Mouse (Mus musculus) limb, embryonic 14.5 days (tissue): ENCODE results near the gene Hnrnpa3. TPM values are rescaled to one million over a fixed set of nuclear protein-coding genes. Genes with fewer than 3 reads are reported as not detected.

Experiments used
- ATAC-seq: fragments of 200-750 bp; cut with Nextera tagmentation; 2 replicates; pipeline ENCODE4 v1.8.0; 2017; ENCODE audit warnings: low read depth, moderate number of reproducible peaks, moderate TSS enrichment; ENCODE audit not compliant: low FRiP score
- DNase-seq: peaks from one replicate; pipeline ENCODE4 v3.0.0-alpha.2; 2015; ENCODE audit warnings: low spot score
- H3K27ac ChIP-seq: fragments of 300-500 bp; sonication (generic); replicated peaks from 2 replicates; pipeline ENCODE4 v1.5.1; 2014; ENCODE audit warnings: low read depth, mild to moderate bottlenecking, low read length, moderate library complexity, mixed read lengths
- H3K27me3 ChIP-seq: fragments of 300-500 bp; sonication (generic); 2 replicates; pipeline ENCODE4 v1.6.1; 2014; ENCODE audit warnings: low read length, mixed read lengths; ENCODE audit not compliant: control insufficient read depth, insufficient read depth
- H3K36me3 ChIP-seq: fragments of 300-500 bp; sonication (generic); 2 replicates; pipeline ENCODE4 v1.6.1; 2014; ENCODE audit warnings: mild to moderate bottlenecking, low read length, moderate library complexity, mixed read lengths; ENCODE audit not compliant: control insufficient read depth, insufficient read depth
- H3K4me1 ChIP-seq: fragments of 300-500 bp; sonication (generic); 2 replicates; pipeline ENCODE4 v1.6.1; 2014; ENCODE audit warnings: antibody characterized with exemption, low read length, mixed read lengths; ENCODE audit not compliant: control insufficient read depth, insufficient read depth
- H3K4me2 ChIP-seq: fragments of 300-500 bp; sonication (generic); replicated peaks from 2 replicates; pipeline ENCODE4 v1.6.1; 2014; ENCODE audit warnings: low read depth, mild to moderate bottlenecking, low read length, moderate library complexity; ENCODE audit not compliant: severe bottlenecking
- H3K4me3 ChIP-seq: fragments of 300-500 bp; sonication (generic); replicated peaks from 2 replicates; pipeline ENCODE4 v1.5.1; 2014; ENCODE audit warnings: low read length
- H3K9ac ChIP-seq: fragments of 300-500 bp; sonication (generic); 2 replicates; pipeline ENCODE4 v1.6.1; 2014; ENCODE audit warnings: mild to moderate bottlenecking, low read depth, low read length, moderate library complexity; ENCODE audit not compliant: severe bottlenecking
- H3K9me3 ChIP-seq: fragments of 300-500 bp; sonication (generic); 2 replicates; pipeline ENCODE4 v1.6.1; 2016; ENCODE audit warnings: low read length; ENCODE audit not compliant: control insufficient read depth
- POLR2A ChIP-seq: fragments of 200-500 bp; IDR thresholded peaks from 2 replicates; pipeline ENCODE4 v1.8.0; 2012; ENCODE audit warnings: inconsistent platforms, mild to moderate bottlenecking, moderate library complexity, borderline replicate concordance; ENCODE audit not compliant: insufficient read depth, insufficient read length; ENCODE audit errors: extremely low read depth
- WGBS: fragments of 180-500 bp; shearing (Covaris S2); extraction: QIAGEN DNeasy Blood & Tissue Kit; methylation state at CpG from one replicate; pipeline ENCODE4 v1.1.7; 2014; 5-methylcytosine and 5-hydroxymethylcytosine counted together
- polyA plus RNA-seq, 2 experiments: library from polyadenylated mRNA; depleted of rRNA in 1 of 2; stranded (reverse) in 1 of 2; unstranded in 1 of 2; fragments of >200 nt; fragmentation: Nextera tagmentation in 1 of 2; extraction: Ambion mirVana in 1 of 2; gene quantifications; 2 replicates each; pipeline versions ENCODE4 v1.2.1 to v1.2.3; 2012 to 2014

Gene Hnrnpa3
- polyA plus RNA-seq, 2 experiments, result 233 to 733 TPM

- no peak overlapping the region for H3K4me3 ChIP-seq
- ATAC-seq (no peak), DNase-seq (no peak)
- no peaks in the 10 kb centered on the region for H3K9me3 ChIP-seq
- no peaks in the 10 kb centered on the region for H3K27me3 ChIP-seq
- TF ChIP-seq POLR2A, result no peak
- no peak overlapping the region for H3K27ac ChIP-seq
- H3K4me2 ChIP-seq, result no peak overlapping the region
- no peaks in the 10 kb centered on the region for H3K36me3 ChIP-seq
- no peaks in the 10 kb centered on the region for H3K4me1 ChIP-seq
- no peak overlapping the region for H3K9ac ChIP-seq
- 71% methylated on average over 3 of the region's 3 CpGs for WGBS
Measured at GRCm38 (mm10) chr2:75625086-75625485, 34.0 kb upstream of the Hnrnpa3 start.

GRCm38 (mm10) chr2:75626597-75627440, 32.2 kb upstream of the Hnrnpa3 start:
- Histone ChIP-seq H3K9me3 (no peaks in the 10 kb centered on the region), H3K4me3 (no peak overlapping the region), H3K4me1 (0 out of 2 replicates have a peak, but pooled peaks cover 2% of the 10 kb centered on the region), H3K27me3 (no peaks in the 10 kb centered on the region), H3K36me3 (no peaks in the 10 kb centered on the region), H3K27ac (no peak overlapping the region), H3K4me2 (no peak overlapping the region), H3K9ac (no peak overlapping the region)
- peak; percentile 44 for DNase-seq
- no peak for ATAC-seq
- 74% methylated on average over 6 of the region's 6 CpGs for WGBS
- no peak for TF ChIP-seq POLR2A

GRCm38 (mm10) chr2:75628487-75628886, 30.6 kb upstream of the Hnrnpa3 start:
- H3K4me1 ChIP-seq, result peaks cover 6% of the 10 kb centered on the region; the same call in 1 of the 2 replicates
- no peaks in the 10 kb centered on the region for H3K9me3 ChIP-seq
- H3K36me3 ChIP-seq, result no peaks in the 10 kb centered on the region
- WGBS, result 83% methylated on average over 8 of the region's 8 CpGs
- H3K27ac ChIP-seq, result no peak overlapping the region
- no peak overlapping the region for H3K4me2 ChIP-seq
- no peak for TF ChIP-seq POLR2A
- no peak overlapping the region for H3K4me3 ChIP-seq
- no peaks in the 10 kb centered on the region for H3K27me3 ChIP-seq
- ATAC-seq, result no peak
- DNase-seq, result no peak
- no peak overlapping the region for H3K9ac ChIP-seq

GRCm38 (mm10) chr2:75631421-75631820, 27.6 kb upstream of the Hnrnpa3 start:
- no peak for TF ChIP-seq POLR2A
- Histone ChIP-seq H3K36me3 (no peaks in the 10 kb centered on the region), H3K9me3 (no peaks in the 10 kb centered on the region), H3K27ac (no peak overlapping the region), H3K4me2 (no peak overlapping the region), H3K4me1 (peaks cover 13% of the 10 kb centered on the region), H3K9ac (no peak overlapping the region), H3K4me3 (no peak overlapping the region), H3K27me3 (no peaks in the 10 kb centered on the region)
- no peak for DNase-seq
- WGBS, result 48% methylated on average over 6 of the region's 6 CpGs
- ATAC-seq, result no peak

GRCm38 (mm10) chr2:75632043-75632442, 27.0 kb upstream of the Hnrnpa3 start:
- H3K4me3 ChIP-seq, result no peak overlapping the region
- ATAC-seq, result no peak
- no peaks in the 10 kb centered on the region for H3K27me3 ChIP-seq
- H3K27ac ChIP-seq, result no peak overlapping the region
- DNase-seq, result no peak
- H3K9me3 ChIP-seq, result no peaks in the 10 kb centered on the region
- no peak overlapping the region for H3K9ac ChIP-seq
- H3K36me3 ChIP-seq, result no peaks in the 10 kb centered on the region
- TF ChIP-seq POLR2A, result no peak
- H3K4me1 ChIP-seq, result peaks cover 13% of the 10 kb centered on the region
- no peak overlapping the region for H3K4me2 ChIP-seq
- 75% methylated on average over 6 of the region's 6 CpGs for WGBS
